Mouse (Mus musculus): ENCODE measurements around the gene Nab1. TPM values are rescaled to one million over a fixed set of nuclear protein-coding genes. Genes with fewer than 3 reads are reported as not detected.

The Nab1 gene
- polyA plus RNA-seq, 1 experiment from 2014 or later: 11.8 TPM

GRCm38 (mm10) chr1:52463305-52463704, 37.2 kb downstream of the Nab1 start:
- Histone ChIP-seq H3K9ac (replicated peaks; ENCODE audit: low read depth, low read length) (no peak overlapping the region), H3K27me3 (replicated peaks; ENCODE audit: control insufficient read depth, insufficient read depth, low read length) (no peaks in the 10 kb centered on the region), H3K9me3 (ENCODE audit: control insufficient read depth, low read length) (no peaks in the 10 kb centered on the region), H3K4me3 (replicated peaks; ENCODE audit: low read length) (no peak overlapping the region), H3K27ac (ENCODE audit: low read length) (no peak overlapping the region), H3K36me3 (ENCODE audit: control insufficient read depth, insufficient read depth) (0 out of 2 replicates have a peak, but pooled peaks cover 2% of the 10 kb centered on the region), H3K4me2 (ENCODE audit: low read length) (no peak overlapping the region), H3K4me1 (replicated peaks; ENCODE audit: control insufficient read depth, insufficient read depth, low read length) (peaks cover 7% of the 10 kb centered on the region)
- 83% methylated on average over 6 of the region's 6 CpGs for WGBS
- ATAC-seq: no peak

GRCm38 (mm10) chr1:52456571-52456970, 43.9 kb downstream of the Nab1 start:
- Histone ChIP-seq H3K4me2 (ENCODE audit: low read length) (no peak overlapping the region), H3K4me3 (replicated peaks; ENCODE audit: low read length) (no peak overlapping the region), H3K36me3 (ENCODE audit: control insufficient read depth, insufficient read depth) (0 out of 2 replicates have a peak, but pooled peaks cover under 1% of the 10 kb centered on the region), H3K27ac (ENCODE audit: low read length) (no peak overlapping the region), H3K27me3 (replicated peaks; ENCODE audit: control insufficient read depth, insufficient read depth, low read length) (no peaks in the 10 kb centered on the region), H3K9me3 (ENCODE audit: control insufficient read depth, low read length) (no peaks in the 10 kb centered on the region), H3K4me1 (replicated peaks; ENCODE audit: control insufficient read depth, insufficient read depth, low read length) (no peaks in the 10 kb centered on the region), H3K9ac (replicated peaks; ENCODE audit: low read depth, low read length) (no peak overlapping the region)
- 75% methylated on average over 7 of the region's 7 CpGs for WGBS
- ATAC-seq: no peak

GRCm38 (mm10) chr1:52454509-52455001, 45.9 kb downstream of the Nab1 start:
- no peaks in the 10 kb centered on the region for H3K9me3 ChIP-seq (ENCODE audit: control insufficient read depth, low read length)
- no peak overlapping the region for H3K4me3 ChIP-seq (replicated peaks; ENCODE audit: low read length)
- H3K4me1 ChIP-seq (replicated peaks; ENCODE audit: control insufficient read depth, insufficient read depth, low read length): no peaks in the 10 kb centered on the region
- no peaks in the 10 kb centered on the region for H3K27me3 ChIP-seq (replicated peaks; ENCODE audit: control insufficient read depth, insufficient read depth, low read length)
- no peak for ATAC-seq
- H3K36me3 ChIP-seq (ENCODE audit: control insufficient read depth, insufficient read depth): no peaks in the 10 kb centered on the region
- WGBS: 78% methylated on average over 3 of the region's 3 CpGs
- H3K4me2 ChIP-seq (ENCODE audit: low read length): no peak overlapping the region
- no peak overlapping the region for H3K9ac ChIP-seq (replicated peaks; ENCODE audit: low read depth, low read length)
- no peak overlapping the region for H3K27ac ChIP-seq (ENCODE audit: low read length)

GRCm38 (mm10) chr1:52451360-52451759, 49.1 kb downstream of the Nab1 start:
- ATAC-seq: no peak
- Histone ChIP-seq H3K9me3 (ENCODE audit: control insufficient read depth, low read length) (no peaks in the 10 kb centered on the region), H3K4me1 (replicated peaks; ENCODE audit: control insufficient read depth, insufficient read depth, low read length) (no peaks in the 10 kb centered on the region), H3K4me2 (ENCODE audit: low read length) (no peak overlapping the region), H3K9ac (replicated peaks; ENCODE audit: low read depth, low read length) (no peak overlapping the region), H3K36me3 (ENCODE audit: control insufficient read depth, insufficient read depth) (no peaks in the 10 kb centered on the region), H3K27me3 (replicated peaks; ENCODE audit: control insufficient read depth, insufficient read depth, low read length) (no peaks in the 10 kb centered on the region), H3K27ac (ENCODE audit: low read length) (no peak overlapping the region), H3K4me3 (replicated peaks; ENCODE audit: low read length) (no peak overlapping the region)
- WGBS: 73% methylated on average over 1 of the region's 1 CpGs

GRCm38 (mm10) chr1:52435856-52436255, 64.6 kb downstream of the Nab1 start:
- H3K36me3 ChIP-seq (ENCODE audit: control insufficient read depth, insufficient read depth): no peaks in the 10 kb centered on the region
- 52% methylated on average over 6 of the region's 6 CpGs for WGBS
- no peak overlapping the region for H3K4me2 ChIP-seq (ENCODE audit: low read length)
- H3K9me3 ChIP-seq (ENCODE audit: control insufficient read depth, low read length): no peaks in the 10 kb centered on the region
- H3K27ac ChIP-seq (ENCODE audit: low read length): no peak overlapping the region
- no peak overlapping the region for H3K9ac ChIP-seq (replicated peaks; ENCODE audit: low read depth, low read length)
- H3K4me1 ChIP-seq (replicated peaks; ENCODE audit: control insufficient read depth, insufficient read depth, low read length): no peaks in the 10 kb centered on the region
- no peak overlapping the region for H3K4me3 ChIP-seq (replicated peaks; ENCODE audit: low read length)
- ATAC-seq: no peak
- H3K27me3 ChIP-seq (replicated peaks; ENCODE audit: control insufficient read depth, insufficient read depth, low read length): no peaks in the 10 kb centered on the region

GRCm38 (mm10) chr1:52434085-52434484, 66.4 kb downstream of the Nab1 start:
- no peaks in the 10 kb centered on the region for H3K4me1 ChIP-seq (replicated peaks; ENCODE audit: control insufficient read depth, insufficient read depth, low read length)
- H3K36me3 ChIP-seq (ENCODE audit: control insufficient read depth, insufficient read depth): no peaks in the 10 kb centered on the region
- no peak overlapping the region for H3K4me3 ChIP-seq (replicated peaks; ENCODE audit: low read length)
- no peak for ATAC-seq
- no peak overlapping the region for H3K4me2 ChIP-seq (ENCODE audit: low read length)
- H3K27ac ChIP-seq (ENCODE audit: low read length): no peak overlapping the region
- no peak overlapping the region for H3K9ac ChIP-seq (replicated peaks; ENCODE audit: low read depth, low read length)
- 86% methylated on average over 4 of the region's 4 CpGs for WGBS
- no peaks in the 10 kb centered on the region for H3K27me3 ChIP-seq (replicated peaks; ENCODE audit: control insufficient read depth, insufficient read depth, low read length)
- H3K9me3 ChIP-seq (ENCODE audit: control insufficient read depth, low read length): no peaks in the 10 kb centered on the region

GRCm38 (mm10) chr1:52431806-52432205, 68.7 kb downstream of the Nab1 start:
- no peak for ATAC-seq

GRCm38 (mm10) chr1:52430606-52431005, 69.9 kb downstream of the Nab1 start:
- Histone ChIP-seq H3K36me3 (ENCODE audit: control insufficient read depth, insufficient read depth) (no peaks in the 10 kb centered on the region), H3K4me1 (replicated peaks; ENCODE audit: control insufficient read depth, insufficient read depth, low read length) (no peaks in the 10 kb centered on the region), H3K27me3 (replicated peaks; ENCODE audit: control insufficient read depth, insufficient read depth, low read length) (no peaks in the 10 kb centered on the region), H3K27ac (ENCODE audit: low read length) (no peak overlapping the region), H3K4me2 (ENCODE audit: low read length) (no peak overlapping the region), H3K9me3 (ENCODE audit: control insufficient read depth, low read length) (no peaks in the 10 kb centered on the region), H3K4me3 (replicated peaks; ENCODE audit: low read length) (no peak overlapping the region), H3K9ac (replicated peaks; ENCODE audit: low read depth, low read length) (no peak overlapping the region)
- WGBS: 85% methylated on average over 2 of the region's 2 CpGs
- ATAC-seq: no peak

More at GRCm38 (mm10) chr1:52431806-52432205, 68.7 kb downstream of the Nab1 start:
- no peaks in the 10 kb centered on the region for H3K36me3 ChIP-seq (ENCODE audit: control insufficient read depth, insufficient read depth)
- H3K27me3 ChIP-seq (replicated peaks; ENCODE audit: control insufficient read depth, insufficient read depth, low read length): no peaks in the 10 kb centered on the region
- H3K4me2 ChIP-seq (ENCODE audit: low read length): no peak overlapping the region
- no peak overlapping the region for H3K27ac ChIP-seq (ENCODE audit: low read length)
- WGBS: 76% methylated on average over 8 of the region's 8 CpGs
- no peak overlapping the region for H3K9ac ChIP-seq (replicated peaks; ENCODE audit: low read depth, low read length)
- no peaks in the 10 kb centered on the region for H3K4me1 ChIP-seq (replicated peaks; ENCODE audit: control insufficient read depth, insufficient read depth, low read length)
- H3K4me3 ChIP-seq (replicated peaks; ENCODE audit: low read length): no peak overlapping the region
- H3K9me3 ChIP-seq (ENCODE audit: control insufficient read depth, low read length): no peaks in the 10 kb centered on the region

- H3K9me3 ChIP-seq (ENCODE audit: control insufficient read depth, low read length): no peaks in the 10 kb centered on the region
- H3K9ac ChIP-seq (replicated peaks; ENCODE audit: low read depth, low read length): no peak overlapping the region
- no peak overlapping the region for H3K27ac ChIP-seq (ENCODE audit: low read length)
- H3K4me1 ChIP-seq (replicated peaks; ENCODE audit: control insufficient read depth, insufficient read depth, low read length): no peaks in the 10 kb centered on the region
- no peaks in the 10 kb centered on the region for H3K36me3 ChIP-seq (ENCODE audit: control insufficient read depth, insufficient read depth)
- H3K4me2 ChIP-seq (ENCODE audit: low read length): no peak overlapping the region
- ATAC-seq: no peak
- no peaks in the 10 kb centered on the region for H3K27me3 ChIP-seq (replicated peaks; ENCODE audit: control insufficient read depth, insufficient read depth, low read length)
- 87% methylated on average over 1 of the region's 1 CpGs for WGBS
- no peak overlapping the region for H3K4me3 ChIP-seq (replicated peaks; ENCODE audit: low read length)
Observed at GRCm38 (mm10) chr1:52430116-52430515, 70.4 kb downstream of the Nab1 start.

- WGBS: 76% methylated on average over 2 of the region's 2 CpGs
Observed at GRCm38 (mm10) chr1:52427841-52428464, 72.5 kb downstream of the Nab1 start.

More at GRCm38 (mm10) chr1:52427841-52428464, 72.5 kb downstream of the Nab1 start:
- Histone ChIP-seq H3K4me3 (replicated peaks; ENCODE audit: low read length) (no peak overlapping the region), H3K9me3 (ENCODE audit: control insufficient read depth, low read length) (no peaks in the 10 kb centered on the region), H3K4me2 (ENCODE audit: low read length) (no peak overlapping the region), H3K27me3 (replicated peaks; ENCODE audit: control insufficient read depth, insufficient read depth, low read length) (no peaks in the 10 kb centered on the region), H3K36me3 (ENCODE audit: control insufficient read depth, insufficient read depth) (no peaks in the 10 kb centered on the region), H3K9ac (replicated peaks; ENCODE audit: low read depth, low read length) (no peak overlapping the region), H3K4me1 (replicated peaks; ENCODE audit: control insufficient read depth, insufficient read depth, low read length) (no peaks in the 10 kb centered on the region), H3K27ac (ENCODE audit: low read length) (no peak overlapping the region)
- no peak for ATAC-seq
